Comparison of ENCODE assay signal across 8 mouse cellular contexts in genomic region chr5:100914989-100915388, GRCm38 (mm10).
DNase-seq lines count a peak whose midpoint lies in the region; ATAC-seq and TF ChIP-seq lines count a peak whose summit lies in the region.

No protein-coding gene starts in this region.

- H3K4me3 ChIP-seq in forebrain, embryonic 16.5 days (replicated peaks; ENCODE audit: low read length), result no peak overlapping the region
- no peak overlapping the region for H3K4me3 ChIP-seq in layer of hippocampus, adult 2 months

- WGBS in forebrain, embryonic 16.5 days, result 18% methylated on average over 7 of the region's 7 CpGs

- H3K4me2 ChIP-seq in forebrain, embryonic 16.5 days (ENCODE audit: low read length), result no peak overlapping the region

- no peaks in the 10 kb centered on the region for H3K36me3 ChIP-seq in forebrain, embryonic 16.5 days (ENCODE audit: control insufficient read depth, insufficient read depth)
- no peaks in the 10 kb centered on the region for H3K36me3 ChIP-seq in splenic B cell, adult 2 months (ENCODE audit: control insufficient read depth, insufficient read depth, low read length, poor library complexity, severe bottlenecking)

- no peak overlapping the region for H3K9ac ChIP-seq in forebrain, embryonic 16.5 days (replicated peaks; ENCODE audit: low read depth, low read length)

- intact Hi-C loops in heart, postnatal 10 days (cut with DNase I), result loop anchor here (2.0 to 10.0 kb wide), 2 partner anchors 240 to 370 kb away; partner anchors contain the start of gene Coq2
- intact Hi-C loops in heart, postnatal 25 days (cut with DNase I), result loop anchor here (1.0 to 10.0 kb wide), 3 partner anchors 89 to 370 kb away; partner anchors contain the start of gene Coq2

- peak; percentile 96 for TF ChIP-seq CTCF in layer of hippocampus, adult 2 months (conservative IDR thresholded peaks at IDR 0.05)

- H3K4me1 ChIP-seq in forebrain, embryonic 16.5 days (replicated peaks; ENCODE audit: control insufficient read depth, insufficient read depth, low read length), result no peaks in the 10 kb centered on the region

- H3K9me3 ChIP-seq in forebrain, embryonic 16.5 days (ENCODE audit: control insufficient read depth, low read length), result no peaks in the 10 kb centered on the region

- H3K27me3 ChIP-seq in forebrain, embryonic 16.5 days (replicated peaks; ENCODE audit: control insufficient read depth, insufficient read depth, low read length), result peaks cover 3% of the 10 kb centered on the region; the same call in 1 of the 2 replicates
- no peaks in the 10 kb centered on the region for H3K27me3 ChIP-seq in splenic B cell, adult 2 months (ENCODE audit: control insufficient read depth, insufficient read depth, low read length, poor library complexity, severe bottlenecking)

- H3K27ac ChIP-seq in forebrain, embryonic 16.5 days (ENCODE audit: low read length), result no peak overlapping the region
- H3K27ac ChIP-seq in layer of hippocampus, adult 2 months, result no peak overlapping the region

- DNase-seq in heart, postnatal 10 days, result peak; percentile 65 to 73
- no peak for DNase-seq in heart, postnatal 25 days (ENCODE audit: low spot score)
- DNase-seq in brain, embryonic 18.5 days (ENCODE audit: low read depth, low spot score), result peak; percentile 24
- DNase-seq in layer of hippocampus, adult 2 months (ENCODE audit: low spot score in 2 of 2), result peak; percentile 26 to 54
- peak; percentile 85 for DNase-seq in splenic B cell, adult 2 months (ENCODE audit: low read depth, low spot score)

- ATAC-seq in CD4-positive, CD25-positive, alpha-beta regulatory T cell, adult 4 months, result peak; percentile 42
- peak; percentile 52; the same call in 1 of the 2 replicates for ATAC-seq in forebrain, embryonic 16.5 days
- ATAC-seq in megakaryocyte progenitor cell, adult 5-6 weeks (replicated peaks; ENCODE audit: poor library complexity), result peak; percentile 61
